Mouse (Mus musculus) small intestine, adult 2 months (tissue): ENCODE measurements around the gene Ubp1.

Source experiments
- CTCF ChIP-seq: fragments of 200-500 bp; IDR thresholded peaks from 2 replicates; pipeline ENCODE4 v1.5.1; 2012; ENCODE audit warnings: low read depth, mild to moderate bottlenecking, control low read depth, inconsistent platforms, low read length, moderate library complexity, mixed read lengths; ENCODE audit not compliant: insufficient replicate concordance, insufficient read length; ENCODE audit errors: extremely low read depth
- POLR2A ChIP-seq: fragments of 200-500 bp; IDR thresholded peaks from 2 replicates; pipeline ENCODE4 v1.6.1; 2012; ENCODE audit warnings: low read depth, mild to moderate bottlenecking, control low read depth, inconsistent platforms, low read length, moderate library complexity

GRCm38 (mm10) chr9:114016402-114016801 is 85.7 kb downstream of the Ubp1 start:
- TF ChIP-seq CTCF: no peak
- no peak for TF ChIP-seq POLR2A
